Mouse (Mus musculus) embryonic fibroblast, embryonic 13.5 days (primary cell): Measurements from ENCODE around the gene Znhit1. TPM values are rescaled to one million over a fixed set of nuclear protein-coding genes. Genes with fewer than 3 reads are reported as not detected.

ENCODE experiments used
- H3K27ac ChIP-seq: 2 replicates; pipeline ENCODE4 v1.5.1; 2012; ENCODE audit warnings: low read length, control low read depth, inconsistent platforms; ENCODE audit not compliant: insufficient read depth
- H3K4me1 ChIP-seq: 2 replicates; pipeline ENCODE4 v1.6.1; 2011; ENCODE audit warnings: low read length; ENCODE audit not compliant: control insufficient read depth, insufficient read depth
- H3K4me3 ChIP-seq: 2 replicates; pipeline ENCODE4 v1.5.1; 2011; ENCODE audit warnings: mild to moderate bottlenecking, control low read depth, low read length; ENCODE audit not compliant: insufficient read depth
- CTCF ChIP-seq: IDR thresholded peaks from 2 replicates; pipeline ENCODE4 v1.5.1; 2011; ENCODE audit warnings: mild to moderate bottlenecking, control low read depth, low read length, moderate library complexity, borderline replicate concordance; ENCODE audit not compliant: insufficient read depth
- POLR2A ChIP-seq: IDR thresholded peaks from 2 replicates; pipeline ENCODE4 v1.6.1; 2011; ENCODE audit warnings: low read depth, mild to moderate bottlenecking, control low read depth, low read length, moderate library complexity
- polyA plus RNA-seq: library from polyadenylated mRNA; stranded (reverse); fragments of >200 nt; gene quantifications from 2 replicates; pipeline ENCODE4 v1.2.4, GENCODE M21; 2011; ENCODE audit warnings: low read depth; ENCODE audit not compliant: missing spikeins, insufficient read length

The Znhit1 gene
- polyA plus RNA-seq, 1 experiment = 43.5 TPM

- no peak overlapping the region for H3K27ac ChIP-seq
- H3K4me3 ChIP-seq = no peak overlapping the region
- no peaks in the 10 kb centered on the region for H3K4me1 ChIP-seq
- TF ChIP-seq CTCF (no peak), POLR2A (no peak)
Observed at GRCm38 (mm10) chr5:136966861-136967455, 20.9 kb downstream of the Znhit1 start.

GRCm38 (mm10) chr5:136966331-136966730, 21.5 kb downstream of the Znhit1 start, which contains the start of gene Cldn15:
Gene Cldn15, plus strand, starts transcription at chr5:136966616.
- Histone ChIP-seq H3K4me3 (no peak within 1 kb of the TSS), H3K27ac (no peak within 1 kb of the TSS), H3K4me1 (no peaks in the 10 kb centered on the region)
- no peak for TF ChIP-seq CTCF
- TF ChIP-seq POLR2A = no peak

GRCm38 (mm10) chr5:136965686-136966085, 22.1 kb downstream of the Znhit1 start:
- H3K4me3 ChIP-seq = no peak overlapping the region
- TF ChIP-seq CTCF = no peak
- no peak for TF ChIP-seq POLR2A
- H3K27ac ChIP-seq = no peak overlapping the region
- H3K4me1 ChIP-seq = no peaks in the 10 kb centered on the region

- H3K27ac ChIP-seq = no peak overlapping the region
- TF ChIP-seq POLR2A = no peak
- TF ChIP-seq CTCF = no peak
- H3K4me1 ChIP-seq = no peaks in the 10 kb centered on the region
- no peak overlapping the region for H3K4me3 ChIP-seq
Observed at GRCm38 (mm10) chr5:136965210-136965609, 22.6 kb downstream of the Znhit1 start.

- no peaks in the 10 kb centered on the region for H3K4me1 ChIP-seq
- H3K4me3 ChIP-seq = peak overlapping the region; percentile 63
- TF ChIP-seq CTCF = no peak
- no peak for TF ChIP-seq POLR2A
- no peak overlapping the region for H3K27ac ChIP-seq
Observed at GRCm38 (mm10) chr5:136962966-136963540, 24.8 kb downstream of the Znhit1 start.

- no peak for TF ChIP-seq POLR2A
- TF ChIP-seq CTCF = peak; percentile 79; the same call in 1 of the 2 replicates
- Histone ChIP-seq H3K4me3 (peak overlapping the region; percentile 63), H3K27ac (peak overlapping the region; percentile 43), H3K4me1 (no peaks in the 10 kb centered on the region)
Observed at GRCm38 (mm10) chr5:136962501-136962900, 25.3 kb downstream of the Znhit1 start.

GRCm38 (mm10) chr5:136961983-136962461, 25.8 kb downstream of the Znhit1 start:
- TF ChIP-seq CTCF (no peak), POLR2A (peak; percentile 74)
- Histone ChIP-seq H3K27ac (peak overlapping the region; percentile 62), H3K4me1 (no peaks in the 10 kb centered on the region), H3K4me3 (peak overlapping the region; percentile 63)

- TF ChIP-seq POLR2A = no peak
- TF ChIP-seq CTCF = no peak
- Histone ChIP-seq H3K27ac (peak overlapping the region; percentile 59), H3K4me3 (peak overlapping the region; percentile 63), H3K4me1 (no peaks in the 10 kb centered on the region)
Observed at GRCm38 (mm10) chr5:136961334-136961982, 26.4 kb downstream of the Znhit1 start.

GRCm38 (mm10) chr5:136960053-136960452, 27.8 kb downstream of the Znhit1 start:
- TF ChIP-seq POLR2A (no peak), CTCF (no peak)
- H3K4me1 ChIP-seq = no peaks in the 10 kb centered on the region
- H3K4me3 ChIP-seq = no peak overlapping the region
- no peak overlapping the region for H3K27ac ChIP-seq

GRCm38 (mm10) chr5:136958991-136959605, 28.7 kb downstream of the Znhit1 start:
- TF ChIP-seq POLR2A = no peak
- no peak for TF ChIP-seq CTCF
- Histone ChIP-seq H3K4me1 (no peaks in the 10 kb centered on the region), H3K27ac (no peak overlapping the region)

GRCm38 (mm10) chr5:136957250-136957649, 30.6 kb downstream of the Znhit1 start:
- TF ChIP-seq POLR2A (no peak), CTCF (no peak)
- Histone ChIP-seq H3K4me1 (no peaks in the 10 kb centered on the region), H3K27ac (no peak overlapping the region), H3K4me3 (no peak overlapping the region)

More at GRCm38 (mm10) chr5:136958991-136959605, 28.7 kb downstream of the Znhit1 start:
- H3K4me3 ChIP-seq = no peak overlapping the region
